Mouse (Mus musculus): Measurements from ENCODE around the gene Olfr316. TPM values are rescaled to one million over a fixed set of nuclear protein-coding genes. Genes with fewer than 3 reads are reported as not detected.
"Not testable (repeated sequence)": the region's sequence is repeated elsewhere in the genome, so short reads cannot be mapped to it uniquely, and the experiment has no call there.

Gene Olfr316
- not detected in 2 replicates for polyA plus RNA-seq (2016; fragmentation: Nextera tagmentation; extraction: Ambion mirVana)

- DNase-seq (ENCODE audit: low spot score), result no peak
- H3K27ac ChIP-seq, result no peak within 1 kb of the TSS
- WGBS, result 92% methylated on average over 2 of the region's 2 CpGs
Observed at GRCm38 (mm10) chr11:58752434-58752833, at the start of gene Olfr316. Gene Olfr316, plus strand, starts transcription at chr11:58752734.

DNA sequence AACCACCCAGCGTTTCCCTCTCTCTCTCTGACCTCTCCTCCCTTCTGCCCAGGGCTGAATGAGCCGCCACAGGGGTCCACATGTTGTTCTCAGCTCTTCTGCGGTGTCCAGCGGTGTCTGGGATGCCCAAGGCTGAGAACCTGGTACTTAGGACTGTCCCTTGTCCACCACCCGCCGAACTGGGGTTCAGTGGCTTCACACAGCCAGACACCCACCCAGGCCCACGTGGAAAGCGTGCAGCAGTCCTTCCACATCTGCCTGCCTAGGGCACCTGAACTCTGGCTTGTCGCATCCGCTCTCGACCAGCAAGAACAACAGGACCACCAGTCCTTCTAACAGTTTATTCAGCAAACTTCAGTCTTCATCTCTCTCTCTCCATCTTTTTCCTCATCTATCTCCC lies 43.4 kb upstream of the Olfr316 start:
- Histone ChIP-seq H3K4me3 (no peak overlapping the region), H3K4me1 (no peaks in the 10 kb centered on the region), H3K27me3 (ENCODE audit: low read depth, poor library complexity, severe bottlenecking) (no peaks in the 10 kb centered on the region), H3K9me3 (replicated peaks) (no peaks in the 10 kb centered on the region), H3K27ac (no peak overlapping the region), H3K36me3 (no peaks in the 10 kb centered on the region)
- no peak for DNase-seq (ENCODE audit: low spot score)
- WGBS, result 85% methylated on average over 11 of the region's 11 CpGs

More at GRCm38 (mm10) chr11:58752434-58752833, at the start of gene Olfr316:
- Histone ChIP-seq H3K27me3 (ENCODE audit: low read depth, poor library complexity, severe bottlenecking) (no peaks in the 10 kb centered on the region), H3K4me1 (no peaks in the 10 kb centered on the region), H3K36me3 (no peaks in the 10 kb centered on the region), H3K9me3 (replicated peaks) (no peaks in the 10 kb centered on the region), H3K4me3 (no peak within 1 kb of the TSS)

DNA sequence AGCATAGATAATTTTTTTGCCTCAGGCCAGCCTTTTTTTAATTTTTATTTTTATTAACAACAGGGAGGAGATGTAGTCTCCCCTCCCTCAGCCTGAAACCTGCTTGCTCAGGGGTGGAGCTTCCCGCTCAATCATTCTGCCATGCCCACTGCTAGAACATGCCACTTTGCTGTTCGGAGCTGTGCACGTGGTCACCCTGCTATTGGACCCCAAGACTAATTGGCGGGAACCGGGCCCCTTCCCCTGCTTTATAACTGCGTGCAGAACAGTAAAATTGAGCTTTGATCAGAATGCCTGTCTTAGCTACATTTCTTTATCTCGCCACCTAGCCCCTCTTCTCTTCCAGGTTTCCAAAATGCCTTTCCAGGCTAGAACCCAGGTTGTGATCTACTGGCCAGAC lies 34.8 kb upstream of the Olfr316 start:
- H3K36me3 ChIP-seq; H3K4me1 ChIP-seq; DNase-seq (ENCODE audit: low spot score); H3K4me3 ChIP-seq; H3K27ac ChIP-seq; H3K27me3 ChIP-seq (ENCODE audit: low read depth, poor library complexity, severe bottlenecking); H3K9me3 ChIP-seq (replicated peaks): not testable (repeated sequence)
- WGBS, result 95% methylated on average over 7 of the region's 7 CpGs

GRCm38 (mm10) chr11:58719701-58720100 lies 32.8 kb upstream of the Olfr316 start:
- no peaks in the 10 kb centered on the region for H3K9me3 ChIP-seq (replicated peaks)
- H3K36me3 ChIP-seq, result no peaks in the 10 kb centered on the region
- no peak overlapping the region for H3K27ac ChIP-seq
- H3K27me3 ChIP-seq (ENCODE audit: low read depth, poor library complexity, severe bottlenecking), result no peaks in the 10 kb centered on the region
- WGBS, result 95% methylated on average over 4 of the region's 4 CpGs
- H3K4me3 ChIP-seq, result no peak overlapping the region
- DNase-seq (ENCODE audit: low spot score), result no peak
- H3K4me1 ChIP-seq, result no peaks in the 10 kb centered on the region

DNA sequence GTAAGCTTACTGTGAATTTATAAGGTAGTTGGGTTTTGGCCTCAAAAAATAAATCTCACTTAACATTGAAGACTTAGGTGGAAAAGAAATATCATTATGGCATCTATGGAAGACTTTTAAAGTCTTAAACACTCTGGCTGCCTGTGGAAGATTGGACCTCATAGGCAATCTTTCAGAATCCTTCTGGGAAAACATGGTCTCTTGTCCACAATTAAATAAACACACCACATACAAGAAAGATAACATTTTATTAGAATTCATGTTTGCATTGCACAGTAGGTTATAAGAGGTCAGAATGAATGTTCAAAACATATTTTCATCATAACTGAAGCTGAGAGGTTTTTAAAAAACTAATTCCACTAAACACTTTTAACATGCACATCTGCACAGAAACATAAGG lies 28.6 kb upstream of the Olfr316 start, which contains the start of gene Olfr318:
Gene Olfr318, minus strand, starts transcription at position 101 of the 400 bp plus-strand sequence.
- no peaks in the 10 kb centered on the region for H3K36me3 ChIP-seq
- H3K4me1 ChIP-seq, result no peaks in the 10 kb centered on the region
- no peak within 1 kb of the TSS for H3K4me3 ChIP-seq
- H3K9me3 ChIP-seq (replicated peaks), result no peaks in the 10 kb centered on the region
- DNase-seq (ENCODE audit: low spot score), result no peak
- no peak within 1 kb of the TSS for H3K27ac ChIP-seq
- H3K27me3 ChIP-seq (ENCODE audit: low read depth, poor library complexity, severe bottlenecking), result no peaks in the 10 kb centered on the region

DNA sequence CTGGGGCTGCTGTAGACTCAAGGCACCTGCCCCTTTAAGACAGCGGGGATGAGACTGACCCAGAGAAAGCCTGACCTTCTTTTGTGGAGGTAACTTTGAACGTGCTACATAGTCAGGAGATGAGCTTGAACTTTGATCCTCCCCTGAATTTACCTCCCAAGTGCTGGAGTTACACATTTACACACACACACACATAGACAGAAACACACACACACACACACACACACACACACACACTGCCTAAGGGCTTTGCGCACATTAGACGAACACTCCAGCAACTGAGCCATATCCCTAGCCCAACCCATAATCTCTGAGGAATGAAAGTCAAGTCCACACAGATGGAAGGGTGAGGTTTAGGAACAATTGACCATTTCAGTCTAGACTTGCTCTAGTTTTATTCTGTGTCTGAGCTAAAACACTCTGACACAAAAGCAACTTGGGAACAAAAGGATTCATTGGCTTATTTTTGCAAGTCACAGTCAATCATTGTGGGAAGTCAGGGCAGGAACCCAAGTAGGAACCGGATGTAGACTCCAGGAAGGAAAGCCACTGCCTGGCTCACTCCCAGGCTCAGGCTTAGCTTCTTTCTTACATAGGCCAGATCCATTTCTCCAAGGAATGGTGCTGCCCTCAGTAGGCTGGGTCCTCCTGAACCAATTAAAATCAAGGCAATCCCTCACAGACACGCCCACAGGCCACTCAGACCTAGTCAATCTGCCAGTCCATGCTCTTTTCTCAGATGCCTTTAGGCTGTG lies 24.5 kb upstream of the Olfr316 start:
- H3K4me3 ChIP-seq; DNase-seq (ENCODE audit: low spot score); H3K27me3 ChIP-seq (ENCODE audit: low read depth, poor library complexity, severe bottlenecking); H3K36me3 ChIP-seq; H3K4me1 ChIP-seq; H3K9me3 ChIP-seq (replicated peaks); H3K27ac ChIP-seq: not testable (repeated sequence)
- WGBS, result 83% methylated on average over 6 of the region's 6 CpGs

DNA sequence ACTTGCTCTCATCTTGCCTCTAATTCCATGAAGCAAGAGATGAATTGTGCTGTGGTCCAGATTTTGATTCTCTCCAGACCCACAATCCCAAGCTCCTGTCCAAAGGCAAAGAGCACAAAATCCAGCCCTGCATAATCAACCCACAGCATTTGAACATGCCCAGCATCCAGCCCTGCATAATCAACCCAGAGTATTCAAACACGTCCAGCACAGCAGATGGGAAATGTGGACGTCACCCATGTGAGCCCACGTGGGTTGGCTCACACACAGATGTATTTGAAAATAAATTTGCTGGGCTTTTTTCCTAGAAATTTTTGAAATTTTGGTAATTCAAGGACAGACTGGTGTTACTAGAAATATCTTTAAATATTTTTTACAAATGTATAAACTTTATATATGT lies 19.2 kb upstream of the Olfr316 start:
- DNase-seq (ENCODE audit: low spot score), result no peak
- no peaks in the 10 kb centered on the region for H3K9me3 ChIP-seq (replicated peaks)
- H3K4me1 ChIP-seq, result no peaks in the 10 kb centered on the region
- no peaks in the 10 kb centered on the region for H3K27me3 ChIP-seq (ENCODE audit: low read depth, poor library complexity, severe bottlenecking)
- no peak overlapping the region for H3K4me3 ChIP-seq
- 79% methylated on average over 3 of the region's 3 CpGs for WGBS
- no peak overlapping the region for H3K27ac ChIP-seq
- H3K36me3 ChIP-seq, result no peaks in the 10 kb centered on the region

- Histone ChIP-seq H3K9me3 (replicated peaks) (no peaks in the 10 kb centered on the region), H3K27ac (no peak within 1 kb of the TSS), H3K36me3 (no peaks in the 10 kb centered on the region), H3K27me3 (ENCODE audit: low read depth, poor library complexity, severe bottlenecking) (no peaks in the 10 kb centered on the region), H3K4me3 (no peak within 1 kb of the TSS), H3K4me1 (no peaks in the 10 kb centered on the region)
- WGBS, result 75% methylated on average over 4 of the region's 4 CpGs
- no peak for DNase-seq (ENCODE audit: low spot score)
Observed at GRCm38 (mm10) chr11:58738792-58739262, 13.7 kb upstream of the Olfr316 start, which contains the start of gene Olfr317. Gene Olfr317, minus strand, starts transcription at chr11:58739212.

DNA sequence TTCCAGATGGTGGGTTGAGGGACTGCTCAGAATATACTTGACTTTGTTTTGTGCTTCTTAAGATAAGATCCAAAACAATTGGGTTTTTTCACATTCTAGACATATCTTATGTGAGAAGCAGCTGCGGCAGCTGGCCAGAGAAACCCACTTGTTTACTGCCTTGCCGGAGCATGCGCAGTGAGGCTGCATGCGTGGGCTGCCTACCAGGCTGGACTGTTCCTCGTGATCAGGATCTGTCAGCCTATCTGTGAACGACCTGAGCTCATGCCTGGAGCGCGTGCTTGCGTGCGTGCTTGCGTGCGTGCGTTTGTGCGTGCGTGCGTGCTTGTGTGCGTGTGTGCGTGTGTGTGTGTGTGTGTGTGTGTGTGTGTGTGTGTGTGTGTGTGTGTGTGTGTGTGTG lies 1.4 kb upstream of the Olfr316 start:
- not testable (repeated sequence) for H3K27ac ChIP-seq; H3K4me1 ChIP-seq; DNase-seq (ENCODE audit: low spot score); H3K27me3 ChIP-seq (ENCODE audit: low read depth, poor library complexity, severe bottlenecking); H3K4me3 ChIP-seq; H3K36me3 ChIP-seq; H3K9me3 ChIP-seq (replicated peaks)
- WGBS, result 77% methylated on average over 18 of the region's 18 CpGs

- Histone ChIP-seq H3K36me3 (no peaks in the 10 kb centered on the region), H3K27me3 (ENCODE audit: low read depth, poor library complexity, severe bottlenecking) (no peaks in the 10 kb centered on the region), H3K4me3 (no peak within 1 kb of the TSS), H3K9me3 (replicated peaks) (no peaks in the 10 kb centered on the region), H3K4me1 (no peaks in the 10 kb centered on the region), H3K27ac (no peak within 1 kb of the TSS)
- no peak for DNase-seq (ENCODE audit: low spot score)
Observed at GRCm38 (mm10) chr11:58772888-58773287, 20.4 kb downstream of the Olfr316 start, which contains the start of gene Olfr315. Gene Olfr315, plus strand, starts transcription at chr11:58773188.

- H3K4me3 ChIP-seq, result no peak within 1 kb of the TSS
- no peak within 1 kb of the TSS for H3K27ac ChIP-seq
- no peaks in the 10 kb centered on the region for H3K36me3 ChIP-seq
- no peaks in the 10 kb centered on the region for H3K4me1 ChIP-seq
- no peak for DNase-seq (ENCODE audit: low spot score)
- 88% methylated on average over 6 of the region's 6 CpGs for WGBS
- no peaks in the 10 kb centered on the region for H3K27me3 ChIP-seq (ENCODE audit: low read depth, poor library complexity, severe bottlenecking)
- H3K9me3 ChIP-seq (replicated peaks), result no peaks in the 10 kb centered on the region
Observed at GRCm38 (mm10) chr11:58782480-58783089, 30.1 kb downstream of the Olfr316 start, which contains the start of gene Olfr314. Gene Olfr314, plus strand, starts transcription at chr11:58782952.

DNA sequence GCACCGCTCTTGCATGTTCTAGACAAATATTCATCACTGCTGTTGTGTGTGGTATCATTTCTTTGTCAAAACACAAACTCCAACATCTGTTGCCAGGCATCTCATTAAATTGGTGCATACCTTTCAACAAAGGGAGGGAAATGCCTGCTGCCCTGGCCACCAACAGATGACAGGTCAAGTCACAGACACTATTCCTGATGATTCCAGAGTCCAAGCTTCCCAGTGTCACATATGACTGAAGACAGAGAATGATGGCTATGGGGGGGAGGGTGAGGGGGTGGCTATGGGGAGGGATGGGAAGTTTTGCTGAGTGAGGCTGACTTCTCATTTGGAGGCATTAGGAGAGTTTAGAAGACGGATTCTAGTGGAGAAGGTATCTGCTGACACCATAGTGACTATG lies 31.6 kb downstream of the Olfr316 start:
- no peaks in the 10 kb centered on the region for H3K27me3 ChIP-seq (ENCODE audit: low read depth, poor library complexity, severe bottlenecking)
- no peak for DNase-seq (ENCODE audit: low spot score)
- WGBS, result 82% methylated on average over 2 of the region's 2 CpGs
- no peaks in the 10 kb centered on the region for H3K36me3 ChIP-seq
- H3K4me3 ChIP-seq, result no peak overlapping the region
- H3K9me3 ChIP-seq (replicated peaks), result no peaks in the 10 kb centered on the region
- no peak overlapping the region for H3K27ac ChIP-seq
- no peaks in the 10 kb centered on the region for H3K4me1 ChIP-seq

DNA sequence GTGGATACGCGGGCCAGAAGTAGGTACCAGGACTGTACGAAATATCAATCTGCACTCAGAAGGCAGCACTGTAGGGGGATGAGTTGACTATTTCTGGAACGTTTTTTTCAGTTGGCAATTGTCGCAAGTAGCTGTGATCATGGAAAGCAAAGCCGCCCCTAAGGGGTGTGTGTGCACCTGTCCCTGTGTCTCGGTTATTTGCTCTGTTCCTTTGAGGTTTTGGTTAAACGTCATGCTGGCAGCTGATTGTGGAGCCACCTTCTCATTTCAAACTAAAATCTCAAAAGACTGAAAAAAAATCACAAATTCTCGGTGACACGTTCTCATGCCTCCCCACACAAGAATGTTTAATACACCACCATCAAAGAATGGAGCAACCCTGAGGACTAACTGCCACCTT lies 35.1 kb downstream of the Olfr316 start:
- no peaks in the 10 kb centered on the region for H3K9me3 ChIP-seq (replicated peaks)
- no peak overlapping the region for H3K27ac ChIP-seq
- no peaks in the 10 kb centered on the region for H3K36me3 ChIP-seq
- no peak for DNase-seq (ENCODE audit: low spot score)
- 89% methylated on average over 10 of the region's 10 CpGs for WGBS
- H3K4me3 ChIP-seq, result no peak overlapping the region
- H3K27me3 ChIP-seq (ENCODE audit: low read depth, poor library complexity, severe bottlenecking), result no peaks in the 10 kb centered on the region
- no peaks in the 10 kb centered on the region for H3K4me1 ChIP-seq

Measured in limb, embryonic 10.5 days (tissue).